Mouse (Mus musculus) ES-CJ7 (cell line): ENCODE results near the gene Gm826.

ENCODE experiments used
- DNase-seq: peaks from one replicate; pipeline ENCODE4 v3.0.0; 2011; ENCODE audit warnings: low read depth, low spot score

The Gm826 gene

GRCm38 (mm10) chr2:160288538-160289151 lies 45.3 kb downstream of the Gm826 start:
- DNase-seq = no peak

GRCm38 (mm10) chr2:160275959-160276657 lies 57.9 kb downstream of the Gm826 start:
- DNase-seq = no peak

- no peak for DNase-seq
Measured at GRCm38 (mm10) chr2:160267828-160268453, 66.0 kb downstream of the Gm826 start.

GRCm38 (mm10) chr2:160263861-160264260 lies 70.1 kb downstream of the Gm826 start:
- no peak for DNase-seq

- no peak for DNase-seq
Measured at GRCm38 (mm10) chr2:160261538-160261937, 72.4 kb downstream of the Gm826 start.
